Mouse (Mus musculus) C2C12 (cell line): ENCODE results near the gene Fchsd2.

Experiments
- CEBPB ChIP-seq: IDR thresholded peaks from one replicate; pipeline ENCODE4 v1.6.1; 2011; ENCODE audit warnings: low read depth, mild to moderate bottlenecking, control low read depth, moderate library complexity
- CTCF ChIP-seq: IDR thresholded peaks from one replicate; pipeline ENCODE4 v1.5.1; 2011; ENCODE audit not compliant: control insufficient read depth, insufficient read depth, insufficient read length
- FOSL1 ChIP-seq: IDR thresholded peaks from one replicate; pipeline ENCODE4 v1.8.0; 2011; ENCODE audit warnings: mild to moderate bottlenecking, low read length; ENCODE audit not compliant: poor library complexity, insufficient read depth, severe bottlenecking
- MAX ChIP-seq: IDR thresholded peaks from one replicate; pipeline ENCODE4 v1.6.1; 2011; ENCODE audit warnings: mild to moderate bottlenecking, control low read depth
- MYOD1 ChIP-seq: IDR thresholded peaks from one replicate; pipeline ENCODE4 v1.6.1; 2011; ENCODE audit warnings: low read depth; ENCODE audit not compliant: control insufficient read depth, insufficient read length
- MYOG ChIP-seq: IDR thresholded peaks from one replicate; pipeline ENCODE4 v1.6.1; 2011; ENCODE audit not compliant: control insufficient read depth, insufficient read length; ENCODE audit errors: extremely low read depth
- USF1 ChIP-seq: IDR thresholded peaks from one replicate; pipeline ENCODE4 v1.6.1; 2011; ENCODE audit warnings: low read depth, mild to moderate bottlenecking, control low read depth, moderate library complexity

DNA sequence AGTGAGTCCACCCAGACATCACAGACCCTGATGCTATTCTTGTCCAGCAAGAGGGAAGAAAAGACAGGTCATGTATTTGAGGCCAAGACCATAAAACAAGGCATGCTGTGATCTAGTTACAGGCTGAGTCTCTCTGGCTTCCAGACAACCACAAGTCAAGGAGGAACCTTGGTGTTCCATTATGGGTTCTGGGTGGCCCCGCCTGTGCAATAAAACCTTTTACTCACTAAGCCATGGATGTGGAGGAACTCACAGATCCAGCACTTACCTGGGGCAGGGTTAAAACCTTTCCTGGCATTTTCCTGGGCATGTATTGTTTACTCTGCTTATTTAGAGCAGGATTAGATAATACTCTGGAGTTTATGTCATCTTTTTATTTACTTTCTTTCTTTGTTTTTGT is 191.8 kb downstream of the Fchsd2 start:
- TF ChIP-seq CTCF = no peak
- TF ChIP-seq FOSL1 = no peak
- TF ChIP-seq USF1 = no peak
- TF ChIP-seq MAX = no peak
- no peak for TF ChIP-seq MYOD1
- TF ChIP-seq MYOG = no peak
- no peak for TF ChIP-seq CEBPB
